Mouse (Mus musculus): ENCODE measurements around the gene Tsku. TPM values are rescaled to one million over a fixed set of nuclear protein-coding genes. Genes with fewer than 3 reads are reported as not detected.

The Tsku gene
- polyA plus RNA-seq, 1 experiment from 2014 or later = 10.2 TPM

DNA sequence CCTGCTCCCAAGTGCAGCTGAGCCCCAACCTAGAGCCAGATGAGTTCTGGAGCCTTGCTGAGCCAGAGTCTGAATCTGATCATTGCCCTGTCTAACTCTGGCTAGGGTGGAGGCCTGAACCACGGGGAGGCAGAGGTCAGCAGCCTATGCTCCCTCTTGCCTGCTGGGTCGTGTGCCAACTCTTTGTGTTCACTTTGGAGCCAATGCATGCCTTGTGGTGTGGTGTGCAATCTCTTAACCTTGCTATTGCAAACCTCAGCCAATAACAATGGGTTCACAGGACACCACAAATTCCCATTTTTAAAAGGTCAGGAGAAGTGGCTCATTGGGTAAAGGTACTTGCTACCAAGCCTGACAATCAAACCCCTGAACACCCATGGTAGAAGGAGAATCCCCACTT lies 44.6 kb downstream of the Tsku start:
- Histone ChIP-seq H3K9me3 (no peaks in the 10 kb centered on the region), H3K4me1 (replicated peaks) (no peaks in the 10 kb centered on the region; the same call in 1 of the 2 replicates), H3K36me3 (no peaks in the 10 kb centered on the region), H3K4me3 (no peak overlapping the region), H3K27me3 (ENCODE audit: insufficient read depth, poor library complexity, severe bottlenecking) (no peaks in the 10 kb centered on the region), H3K27ac (no peak overlapping the region)
- DNase-seq (ENCODE audit: low spot score) = no peak
- whole genome bisulfite sequencing = 32% methylated on average over 2 of the region's 2 CpGs

DNA sequence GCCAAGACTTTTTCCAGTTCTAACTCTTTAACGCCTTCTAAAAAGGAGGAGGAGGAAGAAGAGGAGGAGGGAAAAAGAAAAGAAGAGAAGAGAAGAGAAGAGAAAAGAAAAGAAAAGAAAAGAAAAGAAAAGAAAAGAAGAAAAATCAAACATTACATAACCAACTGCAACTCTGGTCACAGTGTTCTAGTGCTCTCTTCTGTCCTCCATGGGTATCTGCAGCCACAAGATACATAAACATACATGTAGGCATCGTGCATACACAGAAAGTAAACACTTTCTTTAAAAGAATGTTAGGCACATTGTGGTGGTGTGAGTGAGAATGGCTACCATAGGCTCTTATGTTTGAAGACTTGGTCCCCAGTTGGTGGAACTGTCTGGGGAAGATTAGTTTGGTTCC lies 46.0 kb downstream of the Tsku start:
- Histone ChIP-seq H3K27ac (no peak overlapping the region), H3K27me3 (ENCODE audit: insufficient read depth, poor library complexity, severe bottlenecking) (no peaks in the 10 kb centered on the region), H3K9me3 (no peaks in the 10 kb centered on the region), H3K36me3 (no peaks in the 10 kb centered on the region), H3K4me3 (no peak overlapping the region), H3K4me1 (replicated peaks) (no peaks in the 10 kb centered on the region; the same call in 1 of the 2 replicates)
- WGBS = 88% methylated on average over 2 of the region's 2 CpGs
- no peak for DNase-seq (ENCODE audit: low spot score)

DNA sequence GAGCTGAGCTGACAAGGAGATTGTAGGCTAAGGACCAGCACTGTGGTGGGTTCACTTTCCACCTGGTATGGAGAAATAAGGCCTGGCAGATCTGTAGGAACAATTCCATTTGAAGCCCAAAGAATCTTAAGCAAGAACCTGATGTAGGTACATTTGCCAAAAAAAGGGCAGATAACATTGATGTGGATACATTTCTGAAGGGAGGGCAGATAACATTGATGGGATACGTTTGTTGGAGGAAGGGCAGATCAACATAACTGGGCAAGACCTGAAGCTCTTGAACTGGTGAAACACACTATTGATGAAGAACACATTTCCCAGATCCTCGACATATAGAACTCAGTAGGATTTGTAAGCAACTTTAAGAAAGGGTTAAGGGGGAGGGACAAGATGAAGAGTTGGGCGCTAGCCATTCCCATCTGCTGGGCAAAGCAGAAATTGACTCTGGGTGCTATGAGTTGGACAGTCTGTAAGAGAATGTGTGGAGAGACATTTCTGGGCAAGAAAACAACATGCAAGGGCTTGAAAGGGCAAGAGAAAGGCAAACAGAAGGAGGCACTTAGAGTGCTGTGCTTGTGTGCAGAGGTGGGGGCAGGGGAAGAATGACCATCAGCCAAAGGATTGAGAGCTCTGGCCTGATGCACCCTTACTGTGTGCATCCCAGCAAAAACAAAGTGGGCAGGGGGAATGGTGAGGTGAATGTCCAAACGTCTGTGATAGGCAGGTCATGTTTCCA lies 48.8 kb downstream of the Tsku start:
- no peak overlapping the region for H3K4me3 ChIP-seq
- no peak for DNase-seq (ENCODE audit: low spot score)
- 72% methylated on average over 4 of the region's 4 CpGs for WGBS
- H3K4me1 ChIP-seq (replicated peaks) = peaks cover 13% of the 10 kb centered on the region
- no peaks in the 10 kb centered on the region for H3K9me3 ChIP-seq
- H3K36me3 ChIP-seq = no peaks in the 10 kb centered on the region
- 0 out of 2 replicates have a peak, but pooled peaks cover 4% of the 10 kb centered on the region for H3K27me3 ChIP-seq (ENCODE audit: insufficient read depth, poor library complexity, severe bottlenecking)
- H3K27ac ChIP-seq = no peak overlapping the region

DNA sequence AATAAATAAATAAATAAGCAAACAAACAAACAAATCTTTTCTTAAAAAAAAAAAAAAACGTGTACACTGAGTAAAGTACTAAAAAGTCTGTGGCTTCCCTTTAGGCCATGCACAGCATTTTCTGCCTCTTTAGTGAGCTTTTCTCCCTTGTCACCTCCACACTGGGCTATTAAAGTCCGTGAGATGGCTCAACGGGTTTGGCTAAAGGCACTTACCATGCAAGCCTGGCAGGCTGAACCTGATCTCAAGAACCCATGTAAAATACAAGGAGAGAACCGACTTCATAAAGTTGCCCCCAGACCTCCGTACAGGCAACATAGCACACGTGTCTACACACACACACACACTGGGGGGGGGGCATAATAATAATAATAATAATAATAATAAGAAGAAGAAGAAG lies 50.9 kb downstream of the Tsku start:
- 63% methylated on average over 6 of the region's 6 CpGs for WGBS

DNA sequence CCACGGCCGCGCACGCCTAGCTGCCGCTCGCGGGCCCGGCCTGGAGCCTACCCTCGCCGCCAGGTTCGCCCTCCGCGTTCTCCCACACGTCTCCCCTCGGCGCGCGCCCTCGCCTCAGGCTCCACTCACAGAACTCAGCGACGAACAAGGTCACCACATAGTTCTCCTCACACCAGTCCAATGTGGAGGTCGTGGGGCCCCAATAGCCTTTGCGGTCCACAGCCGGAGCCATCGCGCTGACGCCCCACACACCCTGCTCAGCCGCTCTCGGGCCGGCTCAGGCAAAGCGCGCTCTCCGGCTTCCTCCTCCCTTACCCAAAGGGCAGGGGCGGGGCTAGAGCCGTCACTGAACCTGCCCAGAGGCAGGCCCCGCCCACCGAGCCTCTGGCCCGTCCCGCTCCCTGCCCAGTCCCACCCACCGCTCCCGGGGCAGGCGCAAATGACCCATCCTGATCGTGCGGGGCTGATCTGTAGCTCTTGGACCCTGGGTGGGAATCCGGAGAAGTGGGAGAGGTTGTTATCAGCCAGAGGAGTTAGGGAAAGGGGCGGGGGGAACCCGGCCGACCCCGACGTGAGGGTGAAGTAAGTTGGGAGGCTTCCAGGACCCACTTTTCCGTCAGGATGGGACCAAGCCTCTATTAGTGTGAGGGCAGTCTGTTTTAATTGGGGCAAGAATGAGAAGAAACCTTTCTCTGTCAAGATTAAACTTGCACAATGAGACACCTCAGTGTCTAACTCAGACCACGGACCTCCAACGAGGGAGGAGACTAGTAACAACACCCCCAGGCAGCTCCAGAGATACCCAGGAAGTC lies 51.7 kb downstream of the Tsku start:
- Histone ChIP-seq H3K9me3 (no peaks in the 10 kb centered on the region), H3K27ac (peak overlapping the region; percentile 87), H3K4me3 (peak overlapping the region; percentile 89), H3K27me3 (ENCODE audit: insufficient read depth, poor library complexity, severe bottlenecking) (0 out of 2 replicates have a peak, but pooled peaks cover 4% of the 10 kb centered on the region), H3K36me3 (no peaks in the 10 kb centered on the region), H3K4me1 (replicated peaks) (peaks cover 13% of the 10 kb centered on the region)
- WGBS = under 1% methylated on average over 53 of the region's 53 CpGs
- peak; percentile 94 for DNase-seq (ENCODE audit: low spot score)

More for the DNA sequence above, 50.9 kb downstream of the Tsku start:
- H3K4me1 ChIP-seq (replicated peaks) = peaks cover 13% of the 10 kb centered on the region
- DNase-seq (ENCODE audit: low spot score) = no peak
- H3K27me3 ChIP-seq (ENCODE audit: insufficient read depth, poor library complexity, severe bottlenecking) = 0 out of 2 replicates have a peak, but pooled peaks cover 4% of the 10 kb centered on the region
- no peak overlapping the region for H3K27ac ChIP-seq
- H3K4me3 ChIP-seq = no peak overlapping the region
- H3K36me3 ChIP-seq = no peaks in the 10 kb centered on the region
- H3K9me3 ChIP-seq = no peaks in the 10 kb centered on the region

DNA sequence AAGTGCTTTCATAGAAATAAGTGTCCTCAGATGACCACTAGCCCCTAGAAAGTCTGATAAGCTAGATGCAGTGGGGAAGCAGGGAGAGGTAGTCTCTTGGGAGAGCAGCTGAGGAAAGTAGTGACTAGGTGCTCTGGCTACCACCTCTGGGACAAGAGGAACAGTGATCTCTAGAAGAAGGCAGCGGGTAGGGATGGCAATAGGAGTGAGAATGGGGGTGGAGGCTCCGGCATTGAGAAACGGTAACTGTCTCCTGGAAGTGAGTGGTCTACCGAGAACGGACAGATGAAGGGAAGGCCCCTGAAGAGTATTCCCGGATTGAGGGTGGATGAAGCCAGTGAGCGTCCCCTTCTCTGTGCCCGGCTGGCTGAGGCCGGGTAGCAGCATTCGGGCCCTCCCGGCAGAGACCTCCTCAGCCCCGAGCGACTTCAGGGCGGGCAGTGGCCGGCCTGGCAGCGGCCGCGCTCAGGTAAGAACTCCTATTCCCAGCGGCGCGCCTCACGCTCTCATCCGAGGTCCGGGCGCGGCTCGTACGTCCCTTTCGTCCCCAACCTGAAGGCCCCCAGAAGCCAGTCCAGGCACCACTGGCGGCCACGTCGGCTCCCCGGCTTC lies 52.4 kb downstream of the Tsku start:
- H3K4me1 ChIP-seq (replicated peaks) = peaks cover 13% of the 10 kb centered on the region
- H3K36me3 ChIP-seq = no peaks in the 10 kb centered on the region
- peak overlapping the region; percentile 87 for H3K27ac ChIP-seq
- no peaks in the 10 kb centered on the region for H3K9me3 ChIP-seq
- 0 out of 2 replicates have a peak, but pooled peaks cover 4% of the 10 kb centered on the region for H3K27me3 ChIP-seq (ENCODE audit: insufficient read depth, poor library complexity, severe bottlenecking)
- no peak for DNase-seq (ENCODE audit: low spot score)
- under 1% methylated on average over 33 of the region's 33 CpGs for WGBS
- peak overlapping the region; percentile 89 for H3K4me3 ChIP-seq

DNA sequence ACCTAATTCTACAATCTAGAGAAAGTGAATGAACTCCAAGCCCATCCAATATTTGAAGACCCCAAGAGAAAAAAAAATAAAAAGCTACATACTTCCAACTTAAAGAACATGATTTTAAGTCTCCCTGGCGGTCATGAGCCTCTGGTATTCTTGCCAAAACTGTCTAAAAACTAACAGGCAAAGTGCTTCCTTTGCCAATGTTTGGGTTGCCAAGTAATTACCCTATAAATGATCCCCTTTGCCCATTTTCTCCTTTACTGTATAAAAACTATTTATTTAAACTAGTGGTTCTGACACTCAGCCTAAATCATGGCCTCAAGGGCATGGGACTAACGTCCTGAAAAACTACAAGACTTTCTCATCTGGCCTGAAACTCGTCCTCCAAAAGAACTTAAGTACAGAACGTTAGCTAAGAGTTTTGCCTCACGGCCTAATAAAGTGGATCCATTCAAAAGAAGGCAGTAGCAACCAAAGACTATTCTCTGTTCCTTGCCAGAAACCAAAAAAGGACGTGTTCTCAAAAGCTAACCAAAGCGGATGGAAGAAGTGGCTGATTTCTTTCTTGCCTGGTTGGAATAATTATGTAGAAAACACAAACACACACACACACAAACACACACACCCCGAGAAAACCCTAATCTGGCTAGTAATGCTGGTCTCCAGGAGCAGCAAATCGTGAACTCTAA lies 53.1 kb downstream of the Tsku start:
- DNase-seq (ENCODE audit: low spot score) = no peak
- no peak overlapping the region for H3K27ac ChIP-seq
- WGBS = 57% methylated on average over 9 of the region's 9 CpGs

DNA sequence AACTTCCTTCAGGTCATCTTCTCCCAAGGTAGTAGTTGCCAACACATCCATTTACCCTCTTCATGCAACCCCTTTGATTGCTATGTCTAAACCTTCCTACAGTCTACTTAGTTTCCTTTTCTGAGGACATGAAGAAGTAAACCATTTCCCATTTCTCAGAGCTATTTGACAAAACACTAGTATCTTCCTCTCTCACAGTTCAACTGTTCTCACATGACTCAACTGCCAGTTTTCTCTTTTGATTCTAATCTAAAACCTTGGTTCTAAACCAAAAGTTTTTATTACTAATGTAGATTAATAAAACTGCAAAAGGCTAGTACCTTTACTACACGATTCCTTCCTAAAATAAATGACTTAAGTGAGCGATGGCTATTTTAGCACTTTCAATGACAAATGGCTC lies 53.7 kb downstream of the Tsku start:
- H3K4me1 ChIP-seq (replicated peaks) = peaks cover 13% of the 10 kb centered on the region
- no peak for DNase-seq (ENCODE audit: low spot score)
- no peak overlapping the region for H3K4me3 ChIP-seq
- 96% methylated on average over 2 of the region's 2 CpGs for WGBS
- 0 out of 2 replicates have a peak, but pooled peaks cover 4% of the 10 kb centered on the region for H3K27me3 ChIP-seq (ENCODE audit: insufficient read depth, poor library complexity, severe bottlenecking)
- no peaks in the 10 kb centered on the region for H3K9me3 ChIP-seq
- no peak overlapping the region for H3K27ac ChIP-seq
- H3K36me3 ChIP-seq = no peaks in the 10 kb centered on the region

More for the DNA sequence above, 53.1 kb downstream of the Tsku start:
- Histone ChIP-seq H3K36me3 (no peaks in the 10 kb centered on the region), H3K9me3 (no peaks in the 10 kb centered on the region), H3K4me1 (replicated peaks) (peaks cover 13% of the 10 kb centered on the region), H3K27me3 (ENCODE audit: insufficient read depth, poor library complexity, severe bottlenecking) (0 out of 2 replicates have a peak, but pooled peaks cover 4% of the 10 kb centered on the region), H3K4me3 (peak overlapping the region; percentile 89)

Other genes starting within 250 kb of the Tsku start
- 17.3 and 21.2 TPM in 2 replicates for gene Myo7a, start 241.8 kb downstream of the Tsku start, polyA plus RNA-seq (2016; fragmentation: Nextera tagmentation; extraction: Ambion mirVana)
- gene Omp, start 215.8 kb downstream of the Tsku start, polyA plus RNA-seq (2016; fragmentation: Nextera tagmentation; extraction: Ambion mirVana) = 0.07 and 0.13 TPM in 2 replicates
- gene Capn5, start 183.1 kb downstream of the Tsku start, polyA plus RNA-seq (2016; fragmentation: Nextera tagmentation; extraction: Ambion mirVana) = 5.6 and 9.9 TPM in 2 replicates
- 0.10 TPM in 1 of 2 replicates, not detected in the other for gene B3gnt6, start 161.8 kb downstream of the Tsku start, polyA plus RNA-seq (2016; fragmentation: Nextera tagmentation; extraction: Ambion mirVana)
- gene Acer3, start 40.1 kb downstream of the Tsku start, polyA plus RNA-seq (2016; fragmentation: Nextera tagmentation; extraction: Ambion mirVana) = 18.5 and 22.2 TPM in 2 replicates
- gene Gucy2d, start 79.1 kb upstream of the Tsku start, polyA plus RNA-seq (2016; fragmentation: Nextera tagmentation; extraction: Ambion mirVana) = not detected in 2 replicates
- 5.8 and 6.0 TPM in 2 replicates for gene Lrrc32, start 128.0 kb upstream of the Tsku start, polyA plus RNA-seq (2016; fragmentation: Nextera tagmentation; extraction: Ambion mirVana)

Data from hindbrain, embryonic 10.5 days (tissue).